Mouse (Mus musculus) brown adipose tissue, adult 24 weeks (tissue): Measurements from ENCODE around the gene Numb. TPM values are rescaled to one million over a fixed set of nuclear protein-coding genes. Genes with fewer than 3 reads are reported as not detected.
"Not testable (repeated sequence)": the region's sequence is repeated elsewhere in the genome, so short reads cannot be mapped to it uniquely, and the experiment has no call there.

Source experiments
- H3K27ac ChIP-seq: fragments of 200-500 bp; replicated peaks from 2 replicates; pipeline ENCODE4 v1.5.1; 2012; ENCODE audit warnings: low read depth, mild to moderate bottlenecking, low read length
- H3K4me1 ChIP-seq: fragments of 200-500 bp; 2 replicates; pipeline ENCODE4 v1.6.1; 2012; ENCODE audit warnings: low read length, mixed read lengths; ENCODE audit not compliant: control insufficient read depth, insufficient read depth, insufficient read length
- H3K4me3 ChIP-seq: fragments of 200-500 bp; 2 replicates; pipeline ENCODE4 v1.5.1; 2012; ENCODE audit warnings: low read depth, mild to moderate bottlenecking, low read length, moderate library complexity; ENCODE audit not compliant: insufficient read depth
- polyA plus RNA-seq: library from polyadenylated mRNA; stranded (reverse); fragments of >200 nt; gene quantifications from 2 replicates; pipeline ENCODE4 v1.2.4, GENCODE M21; 2012; ENCODE audit not compliant: missing spikeins, insufficient read depth, insufficient read length

The Numb gene
- polyA plus RNA-seq, 1 experiment = 11.9 TPM

DNA sequence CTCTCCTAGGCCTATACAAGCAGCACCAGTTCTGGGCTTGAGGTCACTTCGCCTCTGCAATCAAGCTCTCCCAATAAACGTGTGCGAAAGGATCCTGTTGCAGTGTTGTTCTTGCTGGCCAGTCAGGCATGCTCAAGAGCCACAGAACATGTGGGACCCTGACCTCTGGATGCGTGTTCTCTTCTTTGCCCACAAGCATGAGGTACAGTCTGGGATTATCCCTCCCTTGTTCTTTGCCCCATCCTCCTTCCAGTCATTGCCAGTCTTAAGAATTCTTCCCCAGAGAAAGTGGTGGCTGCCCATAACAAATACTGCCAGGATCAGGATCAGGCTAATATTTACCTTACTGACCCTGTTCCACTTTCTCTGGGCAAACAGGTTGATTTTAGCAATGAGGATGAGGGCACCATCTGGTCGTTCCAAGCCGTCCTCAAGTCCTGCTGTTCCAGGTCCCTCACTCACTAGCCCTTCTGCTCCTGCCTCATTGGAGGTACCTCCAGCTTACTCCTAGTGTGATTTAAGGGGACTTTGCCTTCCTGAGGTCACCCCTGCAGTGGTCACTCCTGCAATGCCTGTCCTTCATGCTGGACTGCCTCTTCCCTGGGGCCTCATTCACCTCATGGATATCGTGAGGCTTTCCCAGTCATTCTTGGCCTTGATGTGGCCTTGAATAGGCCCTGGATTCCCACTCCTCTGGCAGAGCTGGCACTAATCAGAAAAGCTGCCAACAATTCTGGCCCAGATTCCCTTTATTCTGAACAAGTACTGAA is 36.0 kb downstream of the Numb start:
- H3K4me3 ChIP-seq = no peak overlapping the region
- peaks cover 7% of the 10 kb centered on the region for H3K4me1 ChIP-seq
- no peak overlapping the region for H3K27ac ChIP-seq

DNA sequence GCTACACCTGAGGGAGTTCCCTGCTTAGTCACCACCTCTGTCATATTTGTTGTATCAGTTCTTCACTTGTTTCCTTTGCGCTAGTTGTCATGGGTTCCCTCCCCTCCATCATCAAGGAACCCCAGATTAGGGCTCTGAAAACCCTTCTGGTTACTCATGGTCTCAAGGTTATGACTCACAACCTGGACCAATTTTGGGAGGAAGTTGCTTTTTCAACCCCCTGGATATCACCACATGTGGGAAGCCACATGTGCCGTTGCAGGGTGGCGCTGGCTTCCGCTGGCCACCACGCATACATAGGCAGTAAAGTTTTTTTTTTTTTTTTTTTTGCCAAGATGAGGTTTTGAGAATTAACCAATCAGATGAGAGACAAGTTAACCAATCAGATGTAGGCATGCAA is 36.7 kb downstream of the Numb start:
- not testable (repeated sequence) for H3K4me3 ChIP-seq, H3K4me1 ChIP-seq, H3K27ac ChIP-seq

DNA sequence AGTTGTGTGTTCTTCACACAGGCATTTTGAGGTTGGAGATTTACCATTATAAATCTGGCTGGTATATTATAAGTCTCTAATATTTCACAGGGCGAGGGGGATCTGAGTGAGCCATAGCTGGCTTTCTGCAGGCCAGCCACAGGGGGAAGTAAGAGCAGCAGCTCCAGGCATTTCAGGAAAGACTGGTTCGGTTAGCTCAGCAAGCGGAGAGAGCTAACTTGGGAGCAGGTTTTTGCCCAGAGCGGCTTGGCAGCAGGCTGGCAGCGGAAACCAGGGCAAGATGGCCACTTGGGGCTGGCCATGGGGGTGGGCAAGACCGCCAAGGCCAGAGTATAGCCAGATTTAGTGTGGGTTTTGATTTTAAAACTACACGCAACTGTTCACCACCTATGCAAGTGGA is 39.2 kb downstream of the Numb start:
- H3K27ac ChIP-seq = no peak overlapping the region
- H3K4me1 ChIP-seq = peaks cover 4% of the 10 kb centered on the region
- no peak overlapping the region for H3K4me3 ChIP-seq

DNA sequence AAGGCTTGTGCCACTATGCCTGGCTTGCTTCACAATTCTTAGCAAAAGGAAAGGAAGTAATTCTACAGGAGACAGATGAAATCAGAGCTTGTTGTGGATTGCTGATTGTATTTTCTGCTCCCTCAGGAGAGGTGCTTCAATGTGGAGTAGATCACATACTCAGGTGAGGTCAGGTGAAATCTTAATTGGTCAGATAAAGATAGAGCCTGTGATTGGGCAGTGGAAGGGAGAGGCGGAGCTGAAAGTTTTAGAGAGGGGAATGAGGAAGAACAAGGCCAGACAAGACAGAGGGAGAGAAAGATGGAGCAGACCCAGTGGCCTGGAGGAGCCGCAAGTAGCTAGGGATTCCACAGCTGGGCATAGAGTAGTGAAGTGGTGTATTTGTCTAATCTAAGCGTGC is 39.6 kb downstream of the Numb start:
- Histone ChIP-seq H3K4me1 (peaks cover 4% of the 10 kb centered on the region), H3K27ac (no peak overlapping the region), H3K4me3 (no peak overlapping the region)

DNA sequence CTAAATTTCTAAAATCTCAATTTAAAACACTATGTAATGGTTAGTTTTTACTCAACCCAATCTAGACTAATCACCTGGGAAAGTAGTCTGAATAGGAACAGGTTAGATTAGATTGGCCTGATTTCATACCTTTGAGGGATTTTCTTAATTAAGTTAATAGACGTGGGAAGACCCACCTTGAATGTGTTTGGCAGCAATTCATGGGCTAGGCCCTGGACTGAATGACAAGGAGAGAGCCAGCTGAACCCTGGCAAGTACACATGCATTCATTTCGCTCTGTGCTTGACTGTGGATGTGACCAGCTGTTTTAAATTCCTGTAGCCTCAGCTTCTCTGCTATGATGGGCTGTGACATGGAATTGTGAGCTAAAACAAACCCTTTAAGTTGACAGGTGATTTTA is 40.8 kb downstream of the Numb start:
- Histone ChIP-seq H3K4me3 (no peak overlapping the region), H3K4me1 (no peaks in the 10 kb centered on the region), H3K27ac (no peak overlapping the region)

DNA sequence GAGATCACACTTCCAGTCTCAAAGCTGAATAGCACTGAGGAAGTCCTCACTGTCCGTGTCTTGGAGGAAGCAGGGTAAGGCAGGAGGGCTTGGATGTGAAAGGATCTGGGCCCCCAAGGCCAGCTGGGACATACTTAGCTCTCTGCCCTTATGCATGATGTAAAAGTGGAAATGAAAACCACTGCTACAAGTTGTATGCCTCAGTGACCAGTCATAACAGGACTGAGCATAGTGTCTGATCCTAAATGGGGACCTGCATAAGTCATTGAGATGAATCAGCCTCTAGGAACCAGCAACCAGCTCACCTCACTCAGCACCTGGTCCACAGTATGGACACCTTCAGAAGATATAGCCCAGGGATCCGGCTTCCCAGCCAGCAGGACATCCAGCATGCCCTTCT is 46.6 kb downstream of the Numb start:
- Histone ChIP-seq H3K27ac (no peak overlapping the region), H3K4me3 (no peak overlapping the region), H3K4me1 (peaks cover 2% of the 10 kb centered on the region; the same call in 1 of the 2 replicates)

DNA sequence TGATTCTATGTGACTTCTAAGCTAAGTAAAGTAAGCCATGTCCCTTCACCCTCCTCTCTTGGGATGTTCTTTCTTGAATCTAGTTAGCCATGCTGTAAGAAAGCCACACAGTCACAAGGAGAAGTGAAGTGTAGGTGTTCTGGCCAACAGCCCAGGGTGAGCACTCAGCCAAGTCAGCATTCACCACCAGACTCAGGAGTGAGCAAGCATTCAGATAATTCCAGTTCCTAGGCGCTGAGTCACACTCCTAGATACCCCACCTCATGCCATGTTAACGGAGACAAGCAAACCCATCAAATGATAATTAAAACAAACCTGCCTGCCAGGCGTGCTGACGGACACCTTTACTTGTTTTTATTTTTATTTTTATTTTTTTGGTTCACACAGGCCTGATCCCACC is 47.1 kb downstream of the Numb start:
- H3K4me3 ChIP-seq = no peak overlapping the region
- H3K4me1 ChIP-seq = peaks cover 2% of the 10 kb centered on the region; the same call in 1 of the 2 replicates
- H3K27ac ChIP-seq = no peak overlapping the region

DNA sequence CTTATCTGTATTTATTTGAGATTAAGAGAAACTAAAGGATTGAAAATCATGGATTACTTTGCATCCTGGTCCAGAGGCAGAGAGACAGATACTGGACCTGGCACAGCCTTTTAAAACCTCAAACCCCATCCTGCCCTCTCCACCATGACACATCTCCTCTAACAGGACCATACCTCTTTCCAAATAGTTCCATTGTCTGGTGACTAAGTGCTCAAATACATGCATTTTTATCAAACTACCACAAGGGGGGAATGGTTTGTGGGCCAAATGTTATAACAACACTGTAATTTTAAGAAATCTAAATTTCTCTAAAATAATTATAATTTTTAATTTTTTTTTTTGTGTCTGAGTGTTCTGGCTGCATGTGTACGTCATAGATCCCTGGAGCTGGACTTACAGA is 57.2 kb downstream of the Numb start:
- Histone ChIP-seq H3K27ac (no peak overlapping the region), H3K4me3 (no peak overlapping the region), H3K4me1 (no peaks in the 10 kb centered on the region)

DNA sequence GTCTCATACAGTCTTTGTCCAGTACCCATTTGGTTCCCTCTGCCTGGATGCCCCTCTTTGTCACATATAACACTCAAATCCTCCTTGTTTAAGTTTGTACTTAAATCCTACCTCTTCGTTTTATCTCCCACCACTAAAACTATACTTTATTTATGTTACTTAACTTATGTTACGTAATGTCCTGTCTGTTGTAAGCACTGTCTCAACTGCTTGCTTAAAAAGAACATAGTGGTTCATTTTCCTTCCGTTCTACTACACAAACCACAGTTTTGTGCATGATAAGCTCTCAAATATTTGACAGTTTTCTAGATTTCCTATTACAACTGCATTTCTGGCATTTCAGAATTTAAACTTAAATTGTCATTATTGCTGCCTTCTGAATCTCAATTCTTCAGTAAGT is 59.9 kb downstream of the Numb start:
- Histone ChIP-seq H3K27ac (no peak overlapping the region), H3K4me1 (no peaks in the 10 kb centered on the region), H3K4me3 (no peak overlapping the region)

DNA sequence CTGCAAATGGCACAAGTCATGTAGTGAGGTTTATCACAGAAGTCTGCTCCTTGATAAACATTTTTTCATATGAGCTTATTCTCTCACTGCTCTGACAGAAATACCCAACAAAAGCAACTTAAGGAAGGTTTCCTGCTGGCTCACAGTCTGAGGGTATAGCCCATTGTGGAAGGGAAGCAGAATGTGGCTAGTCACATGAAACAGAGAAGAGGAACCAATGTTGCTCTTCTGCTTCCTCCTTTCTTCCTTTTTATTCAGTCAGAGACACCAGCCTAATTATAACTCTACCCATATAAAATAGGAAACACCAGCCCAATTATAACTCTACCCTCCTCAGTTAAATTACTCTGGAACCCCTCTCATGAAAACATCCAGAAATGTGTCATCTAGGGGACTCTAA is 61.0 kb downstream of the Numb start:
- no peak overlapping the region for H3K27ac ChIP-seq
- H3K4me1 ChIP-seq = no peaks in the 10 kb centered on the region; the same call in 1 of the 2 replicates
- H3K4me3 ChIP-seq = no peak overlapping the region

DNA sequence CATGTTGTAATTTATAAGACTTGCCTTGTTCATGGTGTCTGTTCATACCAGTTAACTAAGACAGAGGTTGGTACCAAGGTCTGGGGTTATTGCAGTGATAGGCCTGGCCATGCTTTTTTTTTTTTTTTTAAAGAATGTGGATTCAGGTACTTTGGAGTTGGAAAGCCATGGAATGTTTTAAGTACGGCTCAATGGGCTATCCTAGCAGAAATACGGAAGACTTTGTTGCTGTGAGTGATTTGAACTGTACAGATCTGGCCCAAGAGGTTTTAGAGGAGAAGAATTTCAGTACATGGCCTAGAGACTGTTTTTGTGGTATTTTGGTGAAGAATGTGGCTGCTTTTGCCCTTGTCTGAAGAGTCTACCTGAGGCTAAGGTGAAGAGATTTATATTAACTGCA is 63.7 kb downstream of the Numb start:
- H3K4me1 ChIP-seq = no peaks in the 10 kb centered on the region; the same call in 1 of the 2 replicates
- H3K4me3 ChIP-seq = no peak overlapping the region
- H3K27ac ChIP-seq = no peak overlapping the region

DNA sequence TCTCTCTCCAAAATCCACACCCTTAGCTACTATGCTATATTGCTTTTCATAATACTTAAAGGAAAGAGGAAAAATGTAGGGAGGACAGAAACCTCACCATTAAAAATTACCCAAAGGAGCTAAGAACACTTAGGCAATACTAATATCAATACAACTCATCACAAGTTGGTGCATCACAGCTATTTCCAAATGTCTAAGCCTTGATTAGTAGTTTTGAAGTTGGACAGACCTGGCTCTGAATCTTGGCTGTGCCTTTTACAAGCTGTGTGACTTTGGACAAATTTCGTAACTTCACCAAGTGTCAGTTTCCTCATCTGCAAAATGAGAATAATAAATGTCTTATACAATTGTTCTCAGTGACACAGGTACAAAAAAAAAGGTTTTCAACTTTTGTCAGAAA is 66.5 kb downstream of the Numb start:
- Histone ChIP-seq H3K4me3 (no peak overlapping the region), H3K27ac (no peak overlapping the region), H3K4me1 (peaks cover 3% of the 10 kb centered on the region)

DNA sequence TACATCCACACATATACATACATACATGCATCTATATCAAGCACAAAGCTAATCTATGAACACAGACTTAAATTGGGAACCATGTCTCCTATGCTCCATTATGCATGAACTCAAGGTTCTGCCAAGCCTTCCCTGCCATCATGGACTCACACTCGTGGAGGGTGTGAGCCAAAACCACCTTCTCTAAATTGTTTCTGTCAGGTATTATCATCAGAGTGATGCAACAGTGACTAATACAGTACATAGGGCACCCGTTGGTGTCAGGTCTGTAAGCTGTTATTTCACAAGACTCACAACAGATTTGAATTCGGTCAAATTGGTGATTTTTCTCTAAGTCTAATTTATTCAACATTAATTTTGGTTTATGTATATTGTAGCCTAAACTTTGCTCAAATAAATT is 67.5 kb downstream of the Numb start:
- no peak overlapping the region for H3K4me3 ChIP-seq
- peaks cover 3% of the 10 kb centered on the region for H3K4me1 ChIP-seq
- H3K27ac ChIP-seq = no peak overlapping the region

DNA sequence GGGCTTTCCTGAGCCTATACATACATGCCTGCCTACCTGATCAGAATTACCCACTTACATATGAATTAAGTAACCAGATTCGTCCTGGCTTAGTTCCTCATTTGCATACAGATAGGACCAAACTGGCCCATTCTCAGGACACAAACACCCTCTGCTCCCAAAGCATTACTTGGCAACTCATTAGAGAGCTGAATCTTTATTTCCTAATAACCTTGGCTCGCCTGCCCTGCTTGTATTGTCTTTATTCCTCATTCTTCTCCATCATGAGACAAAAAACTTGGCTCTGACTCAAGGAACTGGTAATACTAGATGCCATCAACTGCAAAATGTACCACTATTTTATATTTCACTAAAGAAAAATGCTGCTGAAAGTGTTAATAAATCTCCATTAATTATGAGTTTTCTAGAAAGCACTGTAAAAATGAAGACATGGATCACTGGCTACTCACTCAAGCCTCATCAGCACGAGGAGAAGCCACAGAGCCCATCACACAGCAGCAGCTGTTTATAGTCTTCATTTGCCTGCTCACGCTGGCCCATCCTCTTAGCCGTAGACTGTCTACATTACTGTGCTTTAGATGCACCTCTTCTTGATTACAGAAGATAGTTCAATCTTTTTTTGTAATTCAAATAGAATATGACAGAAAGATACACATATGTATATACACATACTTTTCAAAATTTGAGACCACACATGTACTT is 69.1 kb downstream of the Numb start:
- Histone ChIP-seq H3K4me1 (peaks cover 3% of the 10 kb centered on the region), H3K27ac (no peak overlapping the region), H3K4me3 (no peak overlapping the region)

DNA sequence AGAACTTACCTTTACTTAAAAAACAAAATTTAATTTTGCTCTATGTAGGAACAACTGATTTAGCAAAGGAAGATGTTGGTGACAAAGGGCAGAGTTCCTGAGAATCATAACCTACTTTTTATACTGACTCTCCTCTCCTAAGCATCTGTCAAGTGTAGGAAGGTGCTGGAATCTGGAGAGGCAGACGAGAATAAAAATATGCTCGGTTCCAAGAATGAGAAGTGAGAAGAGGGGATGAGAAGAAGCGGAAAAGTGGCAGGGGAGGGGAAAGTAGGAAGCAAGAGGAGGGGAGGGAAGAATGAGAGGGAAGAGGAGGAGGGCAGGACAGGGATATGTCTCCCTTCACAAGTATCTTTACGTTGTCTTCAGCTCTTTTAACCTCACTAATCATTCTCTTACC is 71.4 kb downstream of the Numb start:
- peaks cover 3% of the 10 kb centered on the region for H3K4me1 ChIP-seq
- no peak overlapping the region for H3K4me3 ChIP-seq
- no peak overlapping the region for H3K27ac ChIP-seq
